Mouse (Mus musculus): Measurements from ENCODE around the gene Mdm4. TPM values are rescaled to one million over a fixed set of nuclear protein-coding genes. Genes with fewer than 3 reads are reported as not detected.

Gene Mdm4
- total RNA-seq, 2 experiments from 2014 or later = 77.9 to 92.5 TPM

- ATAC-seq (replicated peaks; ENCODE audit: poor library complexity, severe bottlenecking) = no peak
Measured at GRCm38 (mm10) chr1:132909951-132910350, 120.4 kb downstream of the Mdm4 start.

Other genes starting within 250 kb of the Mdm4 start
- not detected in 2 replicates for gene Lrrn2, start 150.3 kb downstream of the Mdm4 start, total RNA-seq (2014; fragmentation: Nextera tagmentation)
- gene Lrrn2, start 150.3 kb downstream of the Mdm4 start, total RNA-seq (2017) = not detected in 2 replicates
- 2.4 and 3.2 TPM in 2 replicates for gene Pik3c2b, start 15.1 kb upstream of the Mdm4 start, total RNA-seq (2014; fragmentation: Nextera tagmentation)
- 1.1 and 1.4 TPM in 2 replicates for gene Pik3c2b, start 15.1 kb upstream of the Mdm4 start, total RNA-seq (2017)
- gene Ppp1r15b, start 100.6 kb upstream of the Mdm4 start, total RNA-seq (2014; fragmentation: Nextera tagmentation) = 52.3 and 53.9 TPM in 2 replicates
- 75.7 and 78.5 TPM in 2 replicates for gene Ppp1r15b, start 100.6 kb upstream of the Mdm4 start, total RNA-seq (2017)
- gene Plekha6, start 133.6 kb upstream of the Mdm4 start, total RNA-seq (2014; fragmentation: Nextera tagmentation) = 0.32 and 1.7 TPM in 2 replicates
- gene Plekha6, start 133.6 kb upstream of the Mdm4 start, total RNA-seq (2017) = 0.65 TPM in 1 of 2 replicates, not detected in the other